Mouse (Mus musculus): ENCODE results near the gene Pcnx.

- TF ChIP-seq CTCF (conservative IDR thresholded peaks at IDR 0.05; ENCODE audit: low read length) (no peak), POU5F1 (IDR thresholded peaks at IDR 0.05; ENCODE audit: borderline replicate concordance, low read length) (no peak), NANOG (IDR thresholded peaks at IDR 0.05; ENCODE audit: borderline replicate concordance, low read length) (no peak)
Observed at GRCm38 (mm10) chr12:81839663-81840062, 20.2 kb upstream of the Pcnx start.
